Mouse (Mus musculus): ENCODE results near the gene Tbcc. TPM values are rescaled to one million over a fixed set of nuclear protein-coding genes. Genes with fewer than 3 reads are reported as not detected.

Gene Tbcc
- polyA plus RNA-seq, 1 experiment from 2014 or later: 84.3 TPM

- ATAC-seq (ENCODE audit: low FRiP score) (no peak), DNase-seq (ENCODE audit: low spot score) (no peak)
- WGBS: 83% methylated on average over 12 of the region's 12 CpGs
- Histone ChIP-seq H3K27ac (ENCODE audit: low read depth, low read length) (no peak overlapping the region), H3K4me2 (replicated peaks; ENCODE audit: low read depth, low read length) (no peak overlapping the region), H3K4me1 (replicated peaks; ENCODE audit: control insufficient read depth, insufficient read depth, low read length) (no peaks in the 10 kb centered on the region), H3K4me3 (ENCODE audit: low read depth, low read length) (no peak overlapping the region), H3K9me3 (ENCODE audit: control insufficient read depth, low read length) (no peaks in the 10 kb centered on the region), H3K27me3 (ENCODE audit: control insufficient read depth, insufficient read depth, low read length) (no peaks in the 10 kb centered on the region), H3K9ac (ENCODE audit: low read depth, low read length) (no peak overlapping the region), H3K36me3 (ENCODE audit: control insufficient read depth, insufficient read depth, low read length) (peaks cover 17% of the 10 kb centered on the region)
Observed at GRCm38 (mm10) chr17:46929277-46929676, 38.8 kb downstream of the Tbcc start.

GRCm38 (mm10) chr17:46929897-46930296, 39.4 kb downstream of the Tbcc start:
- Histone ChIP-seq H3K36me3 (ENCODE audit: control insufficient read depth, insufficient read depth, low read length) (peaks cover 19% of the 10 kb centered on the region), H3K27me3 (ENCODE audit: control insufficient read depth, insufficient read depth, low read length) (no peaks in the 10 kb centered on the region), H3K4me3 (ENCODE audit: low read depth, low read length) (no peak overlapping the region), H3K9me3 (ENCODE audit: control insufficient read depth, low read length) (no peaks in the 10 kb centered on the region), H3K27ac (ENCODE audit: low read depth, low read length) (no peak overlapping the region), H3K4me1 (replicated peaks; ENCODE audit: control insufficient read depth, insufficient read depth, low read length) (no peaks in the 10 kb centered on the region), H3K4me2 (replicated peaks; ENCODE audit: low read depth, low read length) (no peak overlapping the region), H3K9ac (ENCODE audit: low read depth, low read length) (no peak overlapping the region)
- no peak for DNase-seq (ENCODE audit: low spot score)
- WGBS: 90% methylated on average over 7 of the region's 7 CpGs
- no peak for ATAC-seq (ENCODE audit: low FRiP score)

- H3K27me3 ChIP-seq (ENCODE audit: control insufficient read depth, insufficient read depth, low read length): no peaks in the 10 kb centered on the region
- no peaks in the 10 kb centered on the region for H3K4me1 ChIP-seq (replicated peaks; ENCODE audit: control insufficient read depth, insufficient read depth, low read length)
- ATAC-seq (ENCODE audit: low FRiP score): no peak
- 93% methylated on average over 5 of the region's 5 CpGs for WGBS
- no peak overlapping the region for H3K9ac ChIP-seq (ENCODE audit: low read depth, low read length)
- no peaks in the 10 kb centered on the region for H3K9me3 ChIP-seq (ENCODE audit: control insufficient read depth, low read length)
- H3K27ac ChIP-seq (ENCODE audit: low read depth, low read length): no peak overlapping the region
- DNase-seq (ENCODE audit: low spot score): no peak
- no peak overlapping the region for H3K4me2 ChIP-seq (replicated peaks; ENCODE audit: low read depth, low read length)
- H3K4me3 ChIP-seq (ENCODE audit: low read depth, low read length): no peak overlapping the region
- H3K36me3 ChIP-seq (ENCODE audit: control insufficient read depth, insufficient read depth, low read length): peaks cover 21% of the 10 kb centered on the region
Observed at GRCm38 (mm10) chr17:46932961-46933360, 42.5 kb downstream of the Tbcc start.

GRCm38 (mm10) chr17:46933557-46934348, 43.3 kb downstream of the Tbcc start:
- Histone ChIP-seq H3K27ac (ENCODE audit: low read depth, low read length) (no peak overlapping the region), H3K4me1 (replicated peaks; ENCODE audit: control insufficient read depth, insufficient read depth, low read length) (no peaks in the 10 kb centered on the region), H3K36me3 (ENCODE audit: control insufficient read depth, insufficient read depth, low read length) (peaks cover 20% of the 10 kb centered on the region), H3K27me3 (ENCODE audit: control insufficient read depth, insufficient read depth, low read length) (no peaks in the 10 kb centered on the region), H3K9me3 (ENCODE audit: control insufficient read depth, low read length) (no peaks in the 10 kb centered on the region), H3K4me3 (ENCODE audit: low read depth, low read length) (no peak overlapping the region), H3K9ac (ENCODE audit: low read depth, low read length) (no peak overlapping the region), H3K4me2 (replicated peaks; ENCODE audit: low read depth, low read length) (no peak overlapping the region)
- 86% methylated on average over 19 of the region's 19 CpGs for WGBS
- DNase-seq (ENCODE audit: low spot score): peak; percentile 72
- ATAC-seq (ENCODE audit: low FRiP score): no peak

- 98% methylated on average over 8 of the region's 8 CpGs for WGBS
- Histone ChIP-seq H3K27me3 (ENCODE audit: control insufficient read depth, insufficient read depth, low read length) (no peaks in the 10 kb centered on the region), H3K4me3 (ENCODE audit: low read depth, low read length) (no peak overlapping the region), H3K9me3 (ENCODE audit: control insufficient read depth, low read length) (no peaks in the 10 kb centered on the region), H3K9ac (ENCODE audit: low read depth, low read length) (no peak overlapping the region), H3K36me3 (ENCODE audit: control insufficient read depth, insufficient read depth, low read length) (peaks cover 14% of the 10 kb centered on the region), H3K4me2 (replicated peaks; ENCODE audit: low read depth, low read length) (no peak overlapping the region), H3K27ac (ENCODE audit: low read depth, low read length) (no peak overlapping the region), H3K4me1 (replicated peaks; ENCODE audit: control insufficient read depth, insufficient read depth, low read length) (no peaks in the 10 kb centered on the region)
- ATAC-seq (ENCODE audit: low FRiP score) (no peak), DNase-seq (ENCODE audit: low spot score) (no peak)
Observed at GRCm38 (mm10) chr17:46940461-46940860, 50.0 kb downstream of the Tbcc start.

Other genes with a start within 250 kb of the Tbcc start
- 22.7 and 29.8 TPM in 2 replicates for gene Klc4, start 244.7 kb upstream of the Tbcc start, polyA plus RNA-seq (2014; fragmentation: Nextera tagmentation; extraction: Ambion mirVana)
- 94.8 and 95.2 TPM in 2 replicates for gene Mrpl2, start 244.5 kb upstream of the Tbcc start, polyA plus RNA-seq (2014; fragmentation: Nextera tagmentation; extraction: Ambion mirVana)
- 25.9 and 30.5 TPM in 2 replicates for gene Cul7, start 240.3 kb upstream of the Tbcc start, polyA plus RNA-seq (2014; fragmentation: Nextera tagmentation; extraction: Ambion mirVana)
- gene Rrp36, start 216.3 kb upstream of the Tbcc start, polyA plus RNA-seq (2014; fragmentation: Nextera tagmentation; extraction: Ambion mirVana): 57.9 and 58.4 TPM in 2 replicates
- 192 and 201 TPM in 2 replicates for gene Mea1, start 211.9 kb upstream of the Tbcc start, polyA plus RNA-seq (2014; fragmentation: Nextera tagmentation; extraction: Ambion mirVana)
- gene Klhdc3, start 209.8 kb upstream of the Tbcc start, polyA plus RNA-seq (2014; fragmentation: Nextera tagmentation; extraction: Ambion mirVana): 101 and 122 TPM in 2 replicates
- gene Ppp2r5d, start 185.6 kb upstream of the Tbcc start, polyA plus RNA-seq (2014; fragmentation: Nextera tagmentation; extraction: Ambion mirVana): 89.4 and 103 TPM in 2 replicates
- gene Pex6, start 179.2 kb upstream of the Tbcc start, polyA plus RNA-seq (2014; fragmentation: Nextera tagmentation; extraction: Ambion mirVana): 12.5 and 14.6 TPM in 2 replicates
- 0.40 and 0.48 TPM in 2 replicates for gene Gnmt, start 161.5 kb upstream of the Tbcc start, polyA plus RNA-seq (2014; fragmentation: Nextera tagmentation; extraction: Ambion mirVana)
- gene Cnpy3, start 138.5 kb upstream of the Tbcc start, polyA plus RNA-seq (2014; fragmentation: Nextera tagmentation; extraction: Ambion mirVana): 53.4 and 53.9 TPM in 2 replicates
- 0.34 and 0.53 TPM in 2 replicates for gene Ptcra, start 127.0 kb upstream of the Tbcc start, polyA plus RNA-seq (2014; fragmentation: Nextera tagmentation; extraction: Ambion mirVana)
- gene 2310039H08Rik, start 118.0 kb upstream of the Tbcc start, polyA plus RNA-seq (2014; fragmentation: Nextera tagmentation; extraction: Ambion mirVana): 48.4 and 49.2 TPM in 2 replicates
- gene Rpl7l1, start 108.0 kb upstream of the Tbcc start, polyA plus RNA-seq (2014; fragmentation: Nextera tagmentation; extraction: Ambion mirVana): 149 and 155 TPM in 2 replicates
- gene Bicral, start 32.2 kb upstream of the Tbcc start, polyA plus RNA-seq (2014; fragmentation: Nextera tagmentation; extraction: Ambion mirVana): 5.5 and 7.1 TPM in 2 replicates
- gene Prph2, start 19.8 kb downstream of the Tbcc start, polyA plus RNA-seq (2014; fragmentation: Nextera tagmentation; extraction: Ambion mirVana): not detected in 2 replicates
- gene Ubr2, start 119.9 kb downstream of the Tbcc start, polyA plus RNA-seq (2014; fragmentation: Nextera tagmentation; extraction: Ambion mirVana): 17.7 and 23.8 TPM in 2 replicates